Mouse (Mus musculus) limb, embryonic 12.5 days (tissue): ENCODE results near the gene Ess2. TPM values are rescaled to one million over a fixed set of nuclear protein-coding genes. Genes with fewer than 3 reads are reported as not detected.

ENCODE experiments used
- ATAC-seq: fragments of 200-750 bp; cut with Nextera tagmentation; 2 replicates; pipeline ENCODE4 v1.8.0; 2017; ENCODE audit warnings: low read depth, moderate TSS enrichment; ENCODE audit not compliant: insufficient number of reproducible peaks, insufficient read depth, low FRiP score, low TSS enrichment
- H3K27ac ChIP-seq: fragments of 300-500 bp; sonication (generic); 2 replicates; pipeline ENCODE4 v1.5.1; 2016; ENCODE audit warnings: mild to moderate bottlenecking, moderate library complexity
- H3K27me3 ChIP-seq: fragments of 300-500 bp; sonication (generic); 2 replicates; pipeline ENCODE4 v1.6.1; 2016; ENCODE audit warnings: mild to moderate bottlenecking, moderate library complexity
- H3K36me3 ChIP-seq: fragments of 300-500 bp; sonication (generic); 2 replicates; pipeline ENCODE4 v1.6.1; 2016; ENCODE audit warnings: mild to moderate bottlenecking, moderate library complexity
- H3K4me1 ChIP-seq: fragments of 300-500 bp; sonication (generic); replicated peaks from 2 replicates; pipeline ENCODE4 v1.6.1; 2016
- H3K4me2 ChIP-seq: fragments of 300-500 bp; sonication (generic); 2 replicates; pipeline ENCODE4 v1.6.1; 2016; ENCODE audit warnings: mild to moderate bottlenecking, moderate library complexity
- H3K4me3 ChIP-seq: fragments of 300-500 bp; sonication (generic); replicated peaks from 2 replicates; pipeline ENCODE4 v1.5.1; 2016; ENCODE audit warnings: mild to moderate bottlenecking
- H3K9ac ChIP-seq: fragments of 300-500 bp; sonication (generic); replicated peaks from 2 replicates; pipeline ENCODE4 v1.6.1; 2016; ENCODE audit warnings: mild to moderate bottlenecking, moderate library complexity
- H3K9me3 ChIP-seq: fragments of 300-500 bp; sonication (generic); 2 replicates; pipeline ENCODE4 v1.6.1; 2016; ENCODE audit warnings: mild to moderate bottlenecking, moderate library complexity
- WGBS: fragments of 180-500 bp; shearing (Covaris S2); methylation state at CpG from one replicate; pipeline ENCODE4 v1.1.7; 2016; 5-methylcytosine and 5-hydroxymethylcytosine counted together
- polyA plus RNA-seq: library from polyadenylated mRNA; unstranded; fragments of >200 nt; fragmentation: Nextera tagmentation; extraction: Ambion mirVana; gene quantifications from 2 replicates; pipeline ENCODE4 v1.2.1, GENCODE M21; 2016

Ess2 gene
- polyA plus RNA-seq, 1 experiment from 2014 or later, result 54.7 TPM

GRCm38 (mm10) chr16:17851860-17852259 is 59.3 kb downstream of the Ess2 start:
- H3K4me1 ChIP-seq, result no peaks in the 10 kb centered on the region
- H3K9ac ChIP-seq, result no peak overlapping the region
- H3K4me3 ChIP-seq, result no peak overlapping the region
- H3K9me3 ChIP-seq, result no peaks in the 10 kb centered on the region
- no peak overlapping the region for H3K4me2 ChIP-seq
- ATAC-seq, result no peak
- no peaks in the 10 kb centered on the region for H3K27me3 ChIP-seq
- WGBS, result 100% methylated on average over 1 of the region's 1 CpGs
- peaks cover 90% of the 10 kb centered on the region for H3K36me3 ChIP-seq
- no peak overlapping the region for H3K27ac ChIP-seq

GRCm38 (mm10) chr16:17851331-17851730 is 59.8 kb downstream of the Ess2 start:
- H3K4me1 ChIP-seq, result no peaks in the 10 kb centered on the region
- no peak overlapping the region for H3K4me2 ChIP-seq
- ATAC-seq, result no peak
- peaks cover 90% of the 10 kb centered on the region for H3K36me3 ChIP-seq
- H3K27ac ChIP-seq, result no peak overlapping the region
- no peak overlapping the region for H3K9ac ChIP-seq
- no peaks in the 10 kb centered on the region for H3K27me3 ChIP-seq
- WGBS, result 92% methylated on average over 5 of the region's 5 CpGs
- no peaks in the 10 kb centered on the region for H3K9me3 ChIP-seq
- H3K4me3 ChIP-seq, result no peak overlapping the region

Other genes with a start within 250 kb of the Ess2 start
- gene Med15, start 178.5 kb downstream of the Ess2 start, polyA plus RNA-seq, result 43.2 and 44.2 TPM in 2 replicates
- 87.7 and 88.5 TPM in 2 replicates for gene Klhl22, start 151.7 kb downstream of the Ess2 start, polyA plus RNA-seq
- 41.0 and 46.3 TPM in 2 replicates for gene Scarf2, start 114.1 kb downstream of the Ess2 start, polyA plus RNA-seq
- gene B830017H08Rik, start 78.2 kb downstream of the Ess2 start, polyA plus RNA-seq, result 0.27 and 0.56 TPM in 2 replicates
- gene Car15, start 73.0 kb downstream of the Ess2 start, polyA plus RNA-seq, result 2.9 and 3.6 TPM in 2 replicates
- 0.31 and 0.36 TPM in 2 replicates for gene Gm20518, start 19.7 kb downstream of the Ess2 start, polyA plus RNA-seq
- gene Tssk1, start 17.1 kb downstream of the Ess2 start, polyA plus RNA-seq, result not detected in 2 replicates
- gene Dgcr2, start 12.8 kb downstream of the Ess2 start, polyA plus RNA-seq, result 102 and 105 TPM in 2 replicates
- gene Tssk2, start 12.7 kb downstream of the Ess2 start, polyA plus RNA-seq, result not detected in 2 replicates
- not detected in 2 replicates for gene Gsc2, start 3.7 kb upstream of the Ess2 start, polyA plus RNA-seq
- 79.5 and 83.0 TPM in 2 replicates for gene Slc25a1, start 16.9 kb upstream of the Ess2 start, polyA plus RNA-seq
- not detected in 2 replicates for gene Vpreb2, start 69.1 kb upstream of the Ess2 start, polyA plus RNA-seq
- gene Dgcr6, start 141.5 kb upstream of the Ess2 start, polyA plus RNA-seq, result 134 and 135 TPM in 2 replicates
- gene Prodh, start 178.9 kb upstream of the Ess2 start, polyA plus RNA-seq, result 13.1 and 13.8 TPM in 2 replicates
- 8.3 and 9.9 TPM in 2 replicates for gene Rtn4r, start 216.3 kb upstream of the Ess2 start, polyA plus RNA-seq